Mouse (Mus musculus): ENCODE measurements around the gene Slc25a48. TPM values are rescaled to one million over a fixed set of nuclear protein-coding genes. Genes with fewer than 3 reads are reported as not detected.

Slc25a48 gene
- 0.11 TPM in 1 of 2 replicates, not detected in the other for polyA plus RNA-seq (2014; fragmentation: Nextera tagmentation; extraction: Ambion mirVana)

- Histone ChIP-seq H3K9me3 (ENCODE audit: control insufficient read depth, low read length) (no peaks in the 10 kb centered on the region), H3K4me3 (replicated peaks; ENCODE audit: low read depth, low read length) (peak within 1 kb of the TSS; percentile 27), H3K27ac (replicated peaks; ENCODE audit: low read depth, low read length) (no peak within 1 kb of the TSS), H3K36me3 (ENCODE audit: control insufficient read depth, insufficient read depth, low read length) (no peaks in the 10 kb centered on the region), H3K9ac (replicated peaks; ENCODE audit: low read length) (no peak within 1 kb of the TSS), H3K4me1 (ENCODE audit: control insufficient read depth, insufficient read depth, low read length) (peaks cover 11% of the 10 kb centered on the region), H3K4me2 (ENCODE audit: low read length) (peak within 1 kb of the TSS; percentile 49), H3K27me3 (ENCODE audit: control insufficient read depth, insufficient read depth, low read length) (peaks cover 54% of the 10 kb centered on the region)
- ATAC-seq (ENCODE audit: low FRiP score, low TSS enrichment) (no peak), DNase-seq (peak; percentile 37)
- 5% methylated on average over 51 of the region's 51 CpGs for WGBS
Observed at GRCm38 (mm10) chr13:56438211-56439075, at the start of gene Slc25a48. TSS of gene Slc25a48 (plus strand) at chr13:56438355.

GRCm38 (mm10) chr13:56397572-56397971, 40.6 kb upstream of the Slc25a48 start:
- Histone ChIP-seq H3K27ac (replicated peaks; ENCODE audit: low read depth, low read length) (no peak overlapping the region), H3K4me1 (ENCODE audit: control insufficient read depth, insufficient read depth, low read length) (no peaks in the 10 kb centered on the region), H3K9ac (replicated peaks; ENCODE audit: low read length) (no peak overlapping the region), H3K4me3 (replicated peaks; ENCODE audit: low read depth, low read length) (no peak overlapping the region), H3K4me2 (ENCODE audit: low read length) (no peak overlapping the region), H3K36me3 (ENCODE audit: control insufficient read depth, insufficient read depth, low read length) (no peaks in the 10 kb centered on the region), H3K9me3 (ENCODE audit: control insufficient read depth, low read length) (no peaks in the 10 kb centered on the region), H3K27me3 (ENCODE audit: control insufficient read depth, insufficient read depth, low read length) (no peaks in the 10 kb centered on the region)
- no peak for DNase-seq
- no peak for ATAC-seq (ENCODE audit: low FRiP score, low TSS enrichment)
- WGBS: 37% methylated on average over 5 of the region's 5 CpGs

- ATAC-seq (ENCODE audit: low FRiP score, low TSS enrichment): no peak
Observed at GRCm38 (mm10) chr13:56401186-56401585, 37.0 kb upstream of the Slc25a48 start.

GRCm38 (mm10) chr13:56403381-56404086, 34.6 kb upstream of the Slc25a48 start:
- H3K27ac ChIP-seq (replicated peaks; ENCODE audit: low read depth, low read length): no peak overlapping the region
- no peak overlapping the region for H3K4me2 ChIP-seq (ENCODE audit: low read length)
- DNase-seq: no peak
- H3K4me1 ChIP-seq (ENCODE audit: control insufficient read depth, insufficient read depth, low read length): no peaks in the 10 kb centered on the region
- no peak for ATAC-seq (ENCODE audit: low FRiP score, low TSS enrichment)
- no peak overlapping the region for H3K4me3 ChIP-seq (replicated peaks; ENCODE audit: low read depth, low read length)
- H3K9ac ChIP-seq (replicated peaks; ENCODE audit: low read length): no peak overlapping the region
- no peaks in the 10 kb centered on the region for H3K27me3 ChIP-seq (ENCODE audit: control insufficient read depth, insufficient read depth, low read length)
- no peaks in the 10 kb centered on the region for H3K36me3 ChIP-seq (ENCODE audit: control insufficient read depth, insufficient read depth, low read length)
- 88% methylated on average over 8 of the region's 8 CpGs for WGBS
- H3K9me3 ChIP-seq (ENCODE audit: control insufficient read depth, low read length): peaks cover 5% of the 10 kb centered on the region; the same call in 1 of the 2 replicates

More at GRCm38 (mm10) chr13:56401186-56401585, 37.0 kb upstream of the Slc25a48 start:
- 44% methylated on average over 4 of the region's 4 CpGs for WGBS
- Histone ChIP-seq H3K4me2 (ENCODE audit: low read length) (no peak overlapping the region), H3K9me3 (ENCODE audit: control insufficient read depth, low read length) (peaks cover 5% of the 10 kb centered on the region; the same call in 1 of the 2 replicates), H3K9ac (replicated peaks; ENCODE audit: low read length) (no peak overlapping the region), H3K36me3 (ENCODE audit: control insufficient read depth, insufficient read depth, low read length) (no peaks in the 10 kb centered on the region), H3K27ac (replicated peaks; ENCODE audit: low read depth, low read length) (no peak overlapping the region), H3K27me3 (ENCODE audit: control insufficient read depth, insufficient read depth, low read length) (no peaks in the 10 kb centered on the region), H3K4me1 (ENCODE audit: control insufficient read depth, insufficient read depth, low read length) (no peaks in the 10 kb centered on the region), H3K4me3 (replicated peaks; ENCODE audit: low read depth, low read length) (no peak overlapping the region)
- no peak for DNase-seq

- no peak for ATAC-seq (ENCODE audit: low FRiP score, low TSS enrichment)
- WGBS: 82% methylated on average over 6 of the region's 6 CpGs
- no peak for DNase-seq
Observed at GRCm38 (mm10) chr13:56404511-56405140, 33.5 kb upstream of the Slc25a48 start.

GRCm38 (mm10) chr13:56412286-56412873, 25.8 kb upstream of the Slc25a48 start:
- no peaks in the 10 kb centered on the region; the same call in 1 of the 2 replicates for H3K27me3 ChIP-seq (ENCODE audit: control insufficient read depth, insufficient read depth, low read length)
- H3K4me3 ChIP-seq (replicated peaks; ENCODE audit: low read depth, low read length): no peak overlapping the region
- no peak overlapping the region for H3K27ac ChIP-seq (replicated peaks; ENCODE audit: low read depth, low read length)
- 85% methylated on average over 9 of the region's 9 CpGs for WGBS
- ATAC-seq (ENCODE audit: low FRiP score, low TSS enrichment) (no peak), DNase-seq (no peak)
- H3K36me3 ChIP-seq (ENCODE audit: control insufficient read depth, insufficient read depth, low read length): no peaks in the 10 kb centered on the region
- H3K4me2 ChIP-seq (ENCODE audit: low read length): no peak overlapping the region
- H3K9ac ChIP-seq (replicated peaks; ENCODE audit: low read length): no peak overlapping the region
- no peaks in the 10 kb centered on the region for H3K4me1 ChIP-seq (ENCODE audit: control insufficient read depth, insufficient read depth, low read length)
- H3K9me3 ChIP-seq (ENCODE audit: control insufficient read depth, low read length): peaks cover 5% of the 10 kb centered on the region; the same call in 1 of the 2 replicates

More at GRCm38 (mm10) chr13:56404511-56405140, 33.5 kb upstream of the Slc25a48 start:
- H3K4me3 ChIP-seq (replicated peaks; ENCODE audit: low read depth, low read length): no peak overlapping the region
- H3K9ac ChIP-seq (replicated peaks; ENCODE audit: low read length): no peak overlapping the region
- no peak overlapping the region for H3K4me2 ChIP-seq (ENCODE audit: low read length)
- no peaks in the 10 kb centered on the region for H3K4me1 ChIP-seq (ENCODE audit: control insufficient read depth, insufficient read depth, low read length)
- no peak overlapping the region for H3K27ac ChIP-seq (replicated peaks; ENCODE audit: low read depth, low read length)
- H3K36me3 ChIP-seq (ENCODE audit: control insufficient read depth, insufficient read depth, low read length): no peaks in the 10 kb centered on the region
- H3K9me3 ChIP-seq (ENCODE audit: control insufficient read depth, low read length): peaks cover 5% of the 10 kb centered on the region; the same call in 1 of the 2 replicates
- no peaks in the 10 kb centered on the region for H3K27me3 ChIP-seq (ENCODE audit: control insufficient read depth, insufficient read depth, low read length)

- no peak for ATAC-seq (ENCODE audit: low FRiP score, low TSS enrichment)
- Histone ChIP-seq H3K27me3 (ENCODE audit: control insufficient read depth, insufficient read depth, low read length) (no peaks in the 10 kb centered on the region; the same call in none of the 2 replicates), H3K4me1 (ENCODE audit: control insufficient read depth, insufficient read depth, low read length) (peaks cover 6% of the 10 kb centered on the region), H3K9ac (replicated peaks; ENCODE audit: low read length) (no peak overlapping the region), H3K4me3 (replicated peaks; ENCODE audit: low read depth, low read length) (no peak overlapping the region), H3K9me3 (ENCODE audit: control insufficient read depth, low read length) (peaks cover 5% of the 10 kb centered on the region; the same call in 1 of the 2 replicates), H3K36me3 (ENCODE audit: control insufficient read depth, insufficient read depth, low read length) (no peaks in the 10 kb centered on the region), H3K4me2 (ENCODE audit: low read length) (no peak overlapping the region), H3K27ac (replicated peaks; ENCODE audit: low read depth, low read length) (no peak overlapping the region)
- no peak for DNase-seq
- 68% methylated on average over 13 of the region's 13 CpGs for WGBS
Observed at GRCm38 (mm10) chr13:56418685-56419483, 19.3 kb upstream of the Slc25a48 start.
